8 mouse cellular contexts compared by ENCODE assay signal in the genomic region with DNA sequence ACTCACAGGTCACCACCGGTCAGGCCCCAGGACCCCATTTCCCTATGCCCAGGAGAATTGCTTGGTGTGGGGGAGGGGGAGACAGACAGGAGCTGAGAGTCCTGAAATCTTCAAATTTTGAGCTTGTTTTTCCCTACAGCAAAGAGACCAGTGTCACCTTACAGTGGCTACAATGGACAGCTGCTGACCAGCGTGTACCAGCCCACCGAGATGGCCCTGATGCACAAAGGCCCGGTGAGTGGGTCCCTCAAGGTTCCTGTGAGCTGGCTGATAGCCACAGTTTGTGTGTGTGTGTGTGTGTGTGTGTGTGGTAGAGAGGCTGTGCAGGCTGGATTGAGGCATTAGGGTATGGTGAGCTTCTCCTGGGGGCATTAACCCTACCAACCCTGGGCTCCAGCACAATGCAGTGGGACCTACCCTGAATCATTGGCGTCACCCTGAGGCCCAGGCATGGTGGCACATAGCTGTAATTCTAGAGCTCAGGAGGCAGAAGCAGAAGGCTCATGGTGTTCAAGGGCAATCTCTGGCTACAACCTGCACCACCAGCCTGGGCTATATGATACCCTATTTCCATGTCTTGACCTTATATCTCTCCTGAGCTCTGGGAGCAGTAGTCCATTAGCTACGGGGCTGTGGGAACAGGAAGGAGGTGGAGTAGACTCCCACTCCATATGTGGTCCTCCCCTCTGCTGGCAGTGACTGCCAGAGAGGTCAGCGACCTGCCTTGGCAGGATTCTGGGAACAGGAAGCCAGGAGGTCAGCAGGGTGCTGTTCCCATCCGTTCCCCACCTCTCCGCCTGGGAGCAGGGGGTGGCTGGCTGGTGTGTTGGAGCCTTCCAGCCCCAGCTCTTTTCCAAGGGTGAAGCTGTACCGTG. TPM values are rescaled to one million over a fixed set of nuclear protein-coding genes. Genes with fewer than 3 reads are reported as not detected.
DNase-seq lines count a peak whose midpoint lies in the region; ATAC-seq lines count a peak whose summit lies in the region.

No protein-coding gene starts in this region.

- ATAC-seq in embryonic facial prominence, embryonic 11.5 days (replicated peaks; ENCODE audit: insufficient number of reproducible peaks, low FRiP score, low TSS enrichment, low read depth): peak; percentile 12; the same call in 1 of the 2 replicates
- peak; percentile 77 for ATAC-seq in liver, embryonic 15.5 days (ENCODE audit: insufficient read depth)
- ATAC-seq in midbrain, embryonic 14.5 days (ENCODE audit: low FRiP score, low TSS enrichment): no peak
- ATAC-seq in megakaryocyte progenitor cell, adult 5-6 weeks (replicated peaks; ENCODE audit: poor library complexity): no peak

- H3K4me1 ChIP-seq in embryonic facial prominence, embryonic 11.5 days (ENCODE audit: control insufficient read depth, insufficient read depth, low read length): peaks cover 4% of the 10 kb centered on the region
- peaks cover 30% of the 10 kb centered on the region for H3K4me1 ChIP-seq in liver, embryonic 15.5 days (replicated peaks)
- no peaks in the 10 kb centered on the region for H3K4me1 ChIP-seq in midbrain, embryonic 14.5 days (ENCODE audit: control insufficient read depth, insufficient read depth, low read length)

- H3K4me2 ChIP-seq in embryonic facial prominence, embryonic 11.5 days (ENCODE audit: low read depth, low read length): no peak overlapping the region
- H3K4me2 ChIP-seq in liver, embryonic 15.5 days: peak overlapping the region; percentile 30; the same call in 1 of the 2 replicates
- no peak overlapping the region for H3K4me2 ChIP-seq in midbrain, embryonic 14.5 days (ENCODE audit: low read length)

- H3K9ac ChIP-seq in embryonic facial prominence, embryonic 11.5 days (replicated peaks; ENCODE audit: low read length): no peak overlapping the region
- no peak overlapping the region for H3K9ac ChIP-seq in liver, embryonic 15.5 days
- no peak overlapping the region for H3K9ac ChIP-seq in midbrain, embryonic 14.5 days (replicated peaks; ENCODE audit: low read length)

- no peak overlapping the region for H3K4me3 ChIP-seq in embryonic facial prominence, embryonic 11.5 days (ENCODE audit: low read depth, low read length)
- no peak overlapping the region for H3K4me3 ChIP-seq in liver, embryonic 15.5 days (replicated peaks)
- no peak overlapping the region for H3K4me3 ChIP-seq in midbrain, embryonic 14.5 days (replicated peaks; ENCODE audit: low read depth, low read length)

- intact Hi-C loops in heart, postnatal 36 days (cut with DNase I): loop anchor here (2.0 kb wide), 1 partner anchor 16 kb away; the partner anchor contains the start of gene Gprc5c

- WGBS in embryonic facial prominence, embryonic 11.5 days: 37% methylated on average over 10 of the region's 10 CpGs
- 42% methylated on average over 10 of the region's 10 CpGs for WGBS in liver, embryonic 15.5 days (ENCODE audit: insufficient replicate concordance)
- WGBS in midbrain, embryonic 14.5 days: 67% methylated on average over 10 of the region's 10 CpGs

- no peak overlapping the region for H3K27ac ChIP-seq in embryonic facial prominence, embryonic 11.5 days (replicated peaks; ENCODE audit: low read depth, low read length)
- peak overlapping the region; percentile 79 for H3K27ac ChIP-seq in liver, embryonic 15.5 days (replicated peaks)
- no peak overlapping the region for H3K27ac ChIP-seq in midbrain, embryonic 14.5 days (replicated peaks; ENCODE audit: low read depth, low read length)

- no peaks in the 10 kb centered on the region for H3K27me3 ChIP-seq in embryonic facial prominence, embryonic 11.5 days (ENCODE audit: control insufficient read depth, insufficient read depth, low read length)
- H3K27me3 ChIP-seq in liver, embryonic 15.5 days: no peaks in the 10 kb centered on the region
- no peaks in the 10 kb centered on the region for H3K27me3 ChIP-seq in midbrain, embryonic 14.5 days (ENCODE audit: control insufficient read depth, insufficient read depth, low read length)

- H3K9me3 ChIP-seq in embryonic facial prominence, embryonic 11.5 days (replicated peaks; ENCODE audit: control insufficient read depth, low read length): no peaks in the 10 kb centered on the region
- no peaks in the 10 kb centered on the region for H3K9me3 ChIP-seq in liver, embryonic 15.5 days (replicated peaks)
- H3K9me3 ChIP-seq in midbrain, embryonic 14.5 days (ENCODE audit: control insufficient read depth, low read length): no peaks in the 10 kb centered on the region

- peak; percentile 48 for DNase-seq in adrenal gland, adult 2 months
- DNase-seq in adrenal gland, adult 18-20 months (ENCODE audit: low spot score in 2 of 2): no peak
- DNase-seq in embryonic facial prominence, embryonic 11.5 days (ENCODE audit: low spot score): no peak
- peak; percentile 58 to 64 for DNase-seq in heart, postnatal 36 days
- no peak for DNase-seq in midbrain, embryonic 14.5 days
- no peak for DNase-seq in thymus, postnatal 36 days

- H3K36me3 ChIP-seq in embryonic facial prominence, embryonic 11.5 days (replicated peaks; ENCODE audit: control insufficient read depth, insufficient read depth, low read depth, low read length): peaks cover 4% of the 10 kb centered on the region
- H3K36me3 ChIP-seq in liver, embryonic 15.5 days (replicated peaks): 0 out of 2 replicates have a peak, but pooled peaks cover 4% of the 10 kb centered on the region
- no peaks in the 10 kb centered on the region for H3K36me3 ChIP-seq in midbrain, embryonic 14.5 days (ENCODE audit: control insufficient read depth, insufficient read depth, low read length)

RNA-seq across cellular contexts. Expression of gene Gprc5c, which starts 15.8 kb away (rescaled TPM):
- 1 to 10 TPM; 4.0 to 7.1 TPM for total RNA-seq in adrenal gland, adult 2 months (2021)
- 5.2 and 7.6 TPM in 2 replicates for polyA plus RNA-seq in adrenal gland, adult 2 months (2012; rRNA removed)
- 1 to 10 TPM; 2.5 to 4.6 TPM for total RNA-seq in adrenal gland, adult 18-20 months (2021)
- 31.5 and 36.4 TPM in 2 replicates for polyA plus RNA-seq in embryonic facial prominence, embryonic 11.5 days (2014; fragmentation: Nextera tagmentation; extraction: Ambion mirVana)
- 10 to 100 TPM; 10.2 to 11.2 TPM for total RNA-seq in heart, postnatal 36 days (2021)
- 15.9 and 19.0 TPM in 2 replicates for polyA plus RNA-seq in liver, embryonic 15.5 days (2015; fragmentation: Nextera tagmentation; extraction: Ambion mirVana)
- polyA plus RNA-seq in midbrain, embryonic 14.5 days (2014; fragmentation: Nextera tagmentation; extraction: Ambion mirVana): 2.1 and 7.0 TPM in 2 replicates
- total RNA-seq in megakaryocyte progenitor cell, adult 5-6 weeks (2015): not detected in 2 replicates
- 0.67 TPM in 1 of 2 replicates, not detected in the other for total RNA-seq in megakaryocyte progenitor cell, adult 5-6 weeks (2017)

RNA-seq across cellular contexts. Expression of gene Cd300a, which starts 23.1 kb away (rescaled TPM):
- total RNA-seq in adrenal gland, adult 2 months (2021): 1 to 10 TPM; 1.5 TPM
- 0.80 and 0.81 TPM in 2 replicates for polyA plus RNA-seq in adrenal gland, adult 2 months (2012; rRNA removed)
- total RNA-seq in adrenal gland, adult 18-20 months (2021): 1 to 10 TPM; 1.3 to 3.3 TPM
- polyA plus RNA-seq in embryonic facial prominence, embryonic 11.5 days (2014; fragmentation: Nextera tagmentation; extraction: Ambion mirVana): 0.85 and 1.4 TPM in 2 replicates
- 1 to 10 TPM; 1.6 to 1.8 TPM for total RNA-seq in heart, postnatal 36 days (2021)
- polyA plus RNA-seq in liver, embryonic 15.5 days (2015; fragmentation: Nextera tagmentation; extraction: Ambion mirVana): 7.3 and 7.8 TPM in 2 replicates
- polyA plus RNA-seq in midbrain, embryonic 14.5 days (2014; fragmentation: Nextera tagmentation; extraction: Ambion mirVana): 0.72 and 1.7 TPM in 2 replicates
- total RNA-seq in megakaryocyte progenitor cell, adult 5-6 weeks (2015): 7.7 and 8.9 TPM in 2 replicates
- total RNA-seq in megakaryocyte progenitor cell, adult 5-6 weeks (2017): 14.2 and 29.7 TPM in 2 replicates

Comparison
In these comparisons a context has a peak if more than half of its experiments do, and no peak if none do; other contexts are left out.
1. DNase-seq: peak in adrenal gland, adult 2 months (single experiment) and heart, postnatal 36 days (2 of 2); none in adrenal gland, adult 18-20 months (0 of 2), embryonic facial prominence, embryonic 11.5 days (single experiment), midbrain, embryonic 14.5 days (single experiment) and thymus, postnatal 36 days (0 of 2).
2. ATAC-seq: peak in embryonic facial prominence, embryonic 11.5 days (single experiment) and liver, embryonic 15.5 days (single experiment); none in midbrain, embryonic 14.5 days (single experiment) and megakaryocyte progenitor cell, adult 5-6 weeks (single experiment).